In genomic region chr11:86807505-86807989, GRCm38 (mm10) we compare ENCODE assay signal across 8 mouse cellular contexts. TPM values are rescaled to one million over a fixed set of nuclear protein-coding genes. Genes with fewer than 3 reads are reported as not detected.
A peak's percentile ranks its signal among the peaks of the same experiment; 100 is the strongest.
DNase-seq lines count a peak whose midpoint lies in the region; ATAC-seq and TF ChIP-seq lines count a peak whose summit lies in the region.

TSS of gene Dhx40 (minus strand) at chr11:86807746.

- H3K4me1 ChIP-seq in cortical plate, adult 2 months (ENCODE audit: control insufficient read depth, insufficient read depth, low read length) = 0 out of 2 replicates have a peak, but pooled peaks cover 2% of the 10 kb centered on the region

- peak; percentile 88 for ATAC-seq in activated CD4-positive, CD25-positive, alpha-beta regulatory T cell, adult 4 months
- ATAC-seq in megakaryocyte progenitor cell, adult 5-6 weeks (replicated peaks; ENCODE audit: poor library complexity) = peak; percentile 100

- no peak for TF ChIP-seq CTCF in cortical plate, adult 2 months (IDR thresholded peaks at IDR 0.05; ENCODE audit: extremely low read depth, insufficient read depth, low read length)

- H3K27ac ChIP-seq in cortical plate, adult 2 months (ENCODE audit: insufficient read depth, low read length) = peak within 1 kb of the TSS; percentile 36; the same call in 1 of the 2 replicates

- TF ChIP-seq POLR2A in cortical plate, adult 2 months (IDR thresholded peaks at IDR 0.05; ENCODE audit: extremely low read depth, insufficient read depth, low read length) = peak; percentile 65; the same call in 1 of the 2 replicates

- DNase-seq in gastrocnemius, postnatal 10 days = peak; percentile 90
- DNase-seq in induced T-regulatory cell, adult 2 months (ENCODE audit: low read depth) = peak; percentile 94
- DNase-seq in left cerebral cortex, adult 9 months (ENCODE audit: low spot score in 2 of 2) = peak; percentile 81 to 93
- DNase-seq in right cerebral cortex, postnatal 14 days = peak; percentile 95
- peak; percentile 85 to 92 for DNase-seq in urinary bladder, postnatal 36 days (ENCODE audit: low spot score in 2 of 2)

- peak within 1 kb of the TSS; percentile 83 for H3K4me3 ChIP-seq in cortical plate, adult 2 months (ENCODE audit: insufficient read depth, low read length)

RNA-seq across cellular contexts. Expression of gene Dhx40, which starts in this region (rescaled TPM):
- polyA plus RNA-seq in activated CD4-positive, CD25-positive, alpha-beta regulatory T cell, adult 4 months (2017; shearing (Covaris generic)) = 10 to 100 TPM; 20.1 TPM
- 11.1 TPM in 2 replicates for polyA plus RNA-seq in cortical plate, adult 2 months (2012; rRNA removed)
- total RNA-seq in gastrocnemius, postnatal 10 days (2021) = 10 to 100 TPM; 12.9 to 14.2 TPM
- total RNA-seq in megakaryocyte progenitor cell, adult 5-6 weeks (2015) = 27.6 and 31.7 TPM in 2 replicates
- 33.4 and 34.6 TPM in 2 replicates for total RNA-seq in megakaryocyte progenitor cell, adult 5-6 weeks (2017)

Comparison
In these comparisons a context has a peak if more than half of its experiments do, and no peak if none do; other contexts are left out.
1. Peak in every context shown above with its lines: DNase-seq, ATAC-seq, H3K4me3 ChIP-seq and H3K27ac ChIP-seq.